Mouse (Mus musculus) forelimb bud, embryonic 11.5 days (tissue): ENCODE results near the gene Pgrmc1.

Experiments used
- DNase-seq: peaks from one replicate; pipeline ENCODE4 v3.0.0-alpha.2; 2012; ENCODE audit warnings: low read depth, low spot score

The Pgrmc1 gene

DNA sequence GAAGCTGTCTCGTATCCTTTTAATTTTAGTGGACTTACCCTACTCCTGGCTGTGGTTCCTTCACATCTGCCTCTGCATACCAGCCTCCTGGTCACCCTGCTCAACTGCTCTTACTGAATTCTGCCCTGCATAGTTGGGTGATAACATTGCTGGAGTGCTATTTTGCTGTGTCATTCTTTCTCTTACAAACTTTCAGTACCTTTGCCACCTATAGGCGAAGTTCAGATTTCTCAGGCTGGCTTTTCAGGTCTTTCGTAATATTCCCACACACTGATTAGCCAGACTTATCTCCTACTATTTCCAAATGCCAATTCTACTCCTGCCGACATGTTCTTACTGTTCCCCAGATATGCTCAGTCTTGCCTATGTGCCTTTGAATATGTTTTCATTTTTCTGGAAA is 6.0 kb downstream of the Pgrmc1 start:
- DNase-seq = no peak

DNA sequence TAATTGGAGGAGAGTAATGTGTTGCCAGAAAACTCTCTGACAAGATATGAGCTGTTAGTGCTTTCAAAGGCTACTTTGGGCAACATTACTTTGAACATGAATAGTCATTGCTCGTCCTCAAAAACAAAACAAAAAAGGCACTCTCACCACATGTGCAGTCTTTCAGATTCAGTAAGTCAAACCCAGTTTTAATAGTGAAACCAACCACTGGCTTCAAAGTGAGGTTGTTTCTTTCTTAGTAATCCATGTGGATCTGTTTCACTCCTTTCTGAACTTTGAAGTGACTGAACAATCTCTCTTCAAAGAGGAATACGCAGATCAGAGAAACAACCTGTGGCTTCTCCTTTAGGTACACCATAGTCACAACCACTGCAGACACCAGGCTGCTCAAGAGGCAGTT is 11.1 kb downstream of the Pgrmc1 start:
- no peak for DNase-seq

GRCm38 (mm10) chrX:36628102-36628501 is 30.1 kb downstream of the Pgrmc1 start:
- no peak for DNase-seq

- no peak for DNase-seq
Observed at GRCm38 (mm10) chrX:36630771-36631170, 32.8 kb downstream of the Pgrmc1 start.

DNA sequence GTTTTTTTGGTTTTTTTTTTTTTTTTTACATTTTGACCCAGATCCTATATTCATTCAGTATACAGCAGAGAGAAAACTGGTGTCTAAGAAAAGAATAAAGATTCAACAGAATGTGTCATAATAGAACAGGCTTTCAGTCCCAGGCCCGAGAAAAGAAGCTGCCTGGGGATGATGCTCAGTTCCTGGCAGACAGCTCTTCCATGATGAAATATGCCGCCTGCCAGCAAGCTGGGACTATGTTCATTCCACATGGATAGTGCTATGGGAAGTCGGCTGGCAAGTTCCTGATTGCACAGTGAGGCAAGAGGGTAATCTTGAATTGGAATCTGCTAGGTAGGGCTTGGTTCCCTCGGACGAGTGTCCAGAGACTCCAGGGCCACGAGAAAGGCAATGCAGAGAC is 42.0 kb downstream of the Pgrmc1 start:
- no peak for DNase-seq

DNA sequence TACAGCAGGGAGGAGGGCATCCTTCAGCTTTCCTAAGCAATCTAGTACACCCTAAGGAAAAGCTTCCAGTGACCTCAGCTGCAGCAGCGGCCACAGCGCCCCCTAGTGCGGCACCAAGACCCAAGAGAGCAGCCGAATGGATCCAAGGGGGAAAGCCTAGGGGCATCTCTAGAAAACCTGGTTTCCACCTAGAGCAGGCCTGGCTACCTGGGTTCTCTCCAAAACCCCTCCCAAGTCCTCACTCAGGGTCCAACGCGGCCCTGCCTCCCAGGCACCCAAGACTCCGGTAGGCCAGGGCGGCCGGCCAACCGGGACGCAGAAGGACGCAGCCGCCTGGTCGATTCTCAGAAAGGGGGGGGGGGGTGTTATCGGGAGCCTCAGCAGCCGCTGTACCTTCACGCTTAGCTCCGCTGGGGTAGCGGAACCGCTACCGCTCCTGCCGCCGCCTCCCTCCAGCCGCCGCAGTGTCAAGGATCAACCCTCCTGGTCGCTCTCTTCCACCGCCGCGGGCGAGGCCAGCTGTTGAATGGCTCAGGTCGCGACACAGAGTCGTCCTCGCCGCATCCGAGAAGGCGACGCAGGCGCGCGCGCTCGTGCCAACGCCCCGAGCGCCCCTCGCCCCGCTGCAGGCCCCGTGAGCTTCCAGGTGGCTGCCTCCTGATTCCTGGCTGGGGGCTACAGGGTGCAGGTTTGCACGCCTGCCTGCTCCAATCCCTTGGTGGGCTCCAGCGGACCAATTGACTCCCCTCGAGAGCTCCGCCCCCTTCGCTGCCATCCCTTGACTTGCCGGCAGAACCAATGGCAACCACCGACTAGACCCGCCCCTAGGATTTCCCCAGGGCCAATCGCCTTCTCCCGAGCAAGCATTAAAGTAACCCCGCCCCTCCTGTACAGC is 46.9 kb downstream of the Pgrmc1 start, which contains the start of gene Akap17b:
Akap17b (minus strand) TSS at position 739 of the 895 bp plus-strand sequence.
- peak; percentile 85 for DNase-seq
